Mouse (Mus musculus) midbrain, embryonic 16.5 days (tissue): ENCODE data around the gene Azgp1. TPM values are rescaled to one million over a fixed set of nuclear protein-coding genes. Genes with fewer than 3 reads are reported as not detected.
"Not testable (repeated sequence)": the region's sequence is repeated elsewhere in the genome, so short reads cannot be mapped to it uniquely, and the experiment has no call there.

Experiments used
- ATAC-seq: fragments of 200-750 bp; cut with Nextera tagmentation; 2 replicates; pipeline ENCODE4 v1.8.0; 2017; ENCODE audit warnings: moderate TSS enrichment
- H3K27ac ChIP-seq: fragments of 300-500 bp; sonication (generic); 2 replicates; pipeline ENCODE4 v1.5.1; 2014; ENCODE audit warnings: mild to moderate bottlenecking, low read length, mixed read lengths
- H3K27me3 ChIP-seq: fragments of 300-500 bp; sonication (generic); 2 replicates; pipeline ENCODE4 v1.6.1; 2014; ENCODE audit warnings: low read depth, low read length, mixed read lengths; ENCODE audit not compliant: control insufficient read depth, insufficient read depth
- H3K36me3 ChIP-seq: fragments of 300-500 bp; sonication (generic); 2 replicates; pipeline ENCODE4 v1.6.1; 2014; ENCODE audit warnings: mild to moderate bottlenecking, low read length, moderate library complexity, mixed read lengths; ENCODE audit not compliant: control insufficient read depth, insufficient read depth
- H3K4me1 ChIP-seq: fragments of 300-500 bp; sonication (generic); 2 replicates; pipeline ENCODE4 v1.6.1; 2014; ENCODE audit warnings: mild to moderate bottlenecking, low read length, mixed read lengths; ENCODE audit not compliant: control insufficient read depth, insufficient read depth
- H3K4me2 ChIP-seq: fragments of 300-500 bp; sonication (generic); 2 replicates; pipeline ENCODE4 v1.6.1; 2014; ENCODE audit warnings: mild to moderate bottlenecking, low read length, mixed read lengths
- H3K4me3 ChIP-seq: fragments of 300-500 bp; sonication (generic); 2 replicates; pipeline ENCODE4 v1.5.1; 2014; ENCODE audit warnings: low read depth, mild to moderate bottlenecking, low read length, moderate library complexity, mixed read lengths
- H3K9ac ChIP-seq: fragments of 300-500 bp; sonication (generic); 2 replicates; pipeline ENCODE4 v1.6.1; 2014; ENCODE audit warnings: low read depth, low read length, mixed read lengths
- H3K9me3 ChIP-seq: fragments of 300-500 bp; sonication (generic); replicated peaks from 2 replicates; pipeline ENCODE4 v1.6.1; 2014; ENCODE audit warnings: mild to moderate bottlenecking, low read length, mixed read lengths; ENCODE audit not compliant: control insufficient read depth, poor library complexity, severe bottlenecking
- WGBS: fragments of 180-500 bp; shearing (Covaris S2); extraction: QIAGEN DNeasy Blood & Tissue Kit; methylation state at CpG from one replicate; pipeline ENCODE4 v1.1.7; 2014; 5-methylcytosine and 5-hydroxymethylcytosine counted together
- polyA plus RNA-seq: library from polyadenylated mRNA; unstranded; fragments of >200 nt; fragmentation: Nextera tagmentation; extraction: Ambion mirVana; gene quantifications from 2 replicates; pipeline ENCODE4 v1.2.1, GENCODE M21; 2015

Azgp1 gene
- polyA plus RNA-seq, 1 experiment from 2014 or later = not detected

DNA sequence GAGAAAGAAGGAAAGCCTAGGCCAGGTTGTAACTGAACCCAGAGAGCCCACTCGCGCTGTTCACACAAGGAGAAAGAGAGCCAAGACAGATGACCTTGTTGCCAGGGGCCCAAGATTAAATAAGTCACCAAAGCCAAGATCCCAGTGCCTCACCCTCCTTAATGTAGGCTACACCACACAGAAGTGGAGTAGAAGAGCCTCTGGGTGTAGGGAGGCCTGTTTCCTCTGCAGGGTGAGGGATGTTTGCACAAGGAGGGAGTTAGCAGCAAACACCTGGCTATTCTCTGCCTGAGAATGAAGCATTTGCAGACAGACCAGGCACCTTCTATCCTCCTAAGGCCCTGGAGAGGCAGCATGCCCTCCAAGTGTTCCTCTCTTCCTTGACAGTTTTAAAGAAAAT is 35.2 kb downstream of the Azgp1 start:
- no peak overlapping the region for H3K9ac ChIP-seq
- no peaks in the 10 kb centered on the region for H3K27me3 ChIP-seq
- 92% methylated on average over 2 of the region's 2 CpGs for WGBS
- no peak overlapping the region for H3K4me3 ChIP-seq
- H3K27ac ChIP-seq = no peak overlapping the region
- H3K4me1 ChIP-seq = no peaks in the 10 kb centered on the region
- H3K9me3 ChIP-seq = no peaks in the 10 kb centered on the region
- ATAC-seq = no peak
- H3K4me2 ChIP-seq = no peak overlapping the region
- no peaks in the 10 kb centered on the region for H3K36me3 ChIP-seq

DNA sequence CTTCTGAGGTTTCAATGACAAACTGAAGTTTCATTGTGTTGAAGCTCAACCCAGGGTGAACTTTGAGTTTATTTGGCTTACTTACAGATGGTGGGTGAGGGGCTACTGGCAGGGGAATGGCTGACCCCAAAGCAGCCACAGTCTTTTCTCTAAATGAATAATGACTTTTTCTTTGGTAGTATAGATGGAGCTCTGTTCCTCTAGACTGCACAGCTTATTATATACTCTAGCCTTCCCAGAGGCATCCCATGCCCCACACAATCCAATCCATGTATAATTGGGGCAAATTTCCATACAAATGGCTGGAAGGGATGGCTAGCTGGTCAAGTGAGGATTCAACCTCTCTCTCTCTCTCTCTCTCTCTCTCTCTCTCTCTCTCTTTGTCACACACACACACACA is 35.7 kb downstream of the Azgp1 start:
- H3K27ac ChIP-seq = no peak overlapping the region
- no peaks in the 10 kb centered on the region for H3K9me3 ChIP-seq
- no peak overlapping the region for H3K9ac ChIP-seq
- H3K4me1 ChIP-seq = no peaks in the 10 kb centered on the region
- H3K4me3 ChIP-seq = no peak overlapping the region
- H3K27me3 ChIP-seq = no peaks in the 10 kb centered on the region
- H3K4me2 ChIP-seq = no peak overlapping the region
- no peaks in the 10 kb centered on the region for H3K36me3 ChIP-seq
- no peak for ATAC-seq

DNA sequence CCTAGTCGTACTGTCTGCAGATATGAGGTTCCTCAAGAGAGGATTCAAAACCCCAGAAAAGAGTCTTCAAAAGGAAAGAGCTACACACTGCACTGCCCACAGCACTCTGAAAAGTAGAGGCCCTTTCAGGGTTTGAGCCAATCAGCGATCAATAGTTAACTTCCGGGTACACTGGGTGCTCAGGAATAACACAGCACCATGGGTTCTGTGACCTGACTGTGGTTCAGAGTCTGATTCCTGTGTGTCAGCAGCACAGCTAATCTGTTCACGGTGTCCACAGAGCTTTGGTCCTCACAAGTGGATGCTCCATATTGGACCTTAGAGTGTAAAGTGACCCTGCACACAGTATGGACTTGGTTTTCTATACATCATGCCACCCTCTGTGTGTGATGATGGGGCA is 38.3 kb downstream of the Azgp1 start:
- H3K4me1 ChIP-seq, H3K27me3 ChIP-seq, H3K27ac ChIP-seq, ATAC-seq, H3K36me3 ChIP-seq, H3K4me3 ChIP-seq, H3K9me3 ChIP-seq, H3K9ac ChIP-seq, H3K4me2 ChIP-seq: not testable (repeated sequence)
- 90% methylated on average over 3 of the region's 4 CpGs for WGBS

DNA sequence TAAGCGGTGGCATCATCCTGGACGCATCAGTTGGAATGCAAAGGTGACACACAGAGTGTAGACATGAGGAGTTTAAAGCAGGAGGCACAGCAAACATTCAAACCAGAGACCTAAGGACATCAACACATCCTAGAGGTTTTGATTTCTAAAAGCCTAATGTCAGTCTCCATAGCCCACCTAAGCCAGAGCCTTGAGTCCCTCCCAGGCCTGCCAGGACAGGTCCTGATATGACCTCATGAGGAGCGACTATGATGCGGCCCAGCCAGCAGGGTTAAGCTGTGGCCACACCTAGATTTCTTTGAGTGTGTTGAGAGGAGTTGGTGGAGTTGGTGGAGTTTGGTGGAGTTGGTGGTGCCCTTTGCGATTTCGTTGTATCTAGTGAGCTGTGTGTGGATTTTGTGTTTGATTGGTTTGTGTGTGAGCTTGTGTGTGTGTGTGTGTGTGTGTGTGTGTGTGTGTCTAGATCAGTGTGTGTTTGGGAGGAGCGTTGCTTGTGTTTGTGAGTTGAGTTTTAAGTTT is 39.7 kb downstream of the Azgp1 start, which contains the start of the genes Smok3a and Smok3b:
Gene Smok3a (plus strand): TSS at position 301 of the 519 bp plus-strand sequence.
Gene Smok3b (plus strand): TSS at position 469 of the 519 bp plus-strand sequence.
- WGBS = 90% methylated on average over 3 of the region's 7 CpGs
- H3K9ac ChIP-seq, H3K4me3 ChIP-seq, H3K4me1 ChIP-seq, H3K36me3 ChIP-seq, H3K27ac ChIP-seq, H3K27me3 ChIP-seq, ATAC-seq, H3K4me2 ChIP-seq, H3K9me3 ChIP-seq: not testable (repeated sequence)

Other genes with a start within 250 kb of the Azgp1 start
- 67.2 and 67.5 TPM in 2 replicates for gene Nyap1, start 239.9 kb upstream of the Azgp1 start, polyA plus RNA-seq
- gene Tsc22d4, start 235.8 kb upstream of the Azgp1 start, polyA plus RNA-seq = 55.4 and 74.1 TPM in 2 replicates
- 33.5 and 36.6 TPM in 2 replicates for gene Ppp1r35, start 202.7 kb upstream of the Azgp1 start, polyA plus RNA-seq
- 10.4 and 11.6 TPM in 2 replicates for gene Mepce, start 193.9 kb upstream of the Azgp1 start, polyA plus RNA-seq
- 11.6 and 13.1 TPM in 2 replicates for gene Zcwpw1, start 193.7 kb upstream of the Azgp1 start, polyA plus RNA-seq
- 0.37 and 0.48 TPM in 2 replicates for gene Pilra, start 145.2 kb upstream of the Azgp1 start, polyA plus RNA-seq
- 0.39 TPM in 1 of 2 replicates, not detected in the other for gene Pilrb1, start 123.4 kb upstream of the Azgp1 start, polyA plus RNA-seq
- gene Pilrb2, start 109.7 kb upstream of the Azgp1 start, polyA plus RNA-seq = not detected in 2 replicates
- not detected in 2 replicates for gene Cyp3a13, start 59.9 kb upstream of the Azgp1 start, polyA plus RNA-seq
- gene Gjc3, start 18.4 kb upstream of the Azgp1 start, polyA plus RNA-seq = 0.31 and 0.44 TPM in 2 replicates
- not detected in 2 replicates for gene Smok3a, start 39.7 kb downstream of the Azgp1 start, polyA plus RNA-seq
- not detected in 2 replicates for gene Smok3b, start 39.9 kb downstream of the Azgp1 start, polyA plus RNA-seq
- not detected in 2 replicates for gene Smok3c, start 71.7 kb downstream of the Azgp1 start, polyA plus RNA-seq
- 22.7 and 25.4 TPM in 2 replicates for gene Zkscan1, start 103.6 kb downstream of the Azgp1 start, polyA plus RNA-seq
- 85.4 and 96.0 TPM in 2 replicates for gene Zscan21, start 135.4 kb downstream of the Azgp1 start, polyA plus RNA-seq
- gene Zfp113, start 174.2 kb downstream of the Azgp1 start, polyA plus RNA-seq = 23.9 and 26.3 TPM in 2 replicates
- 288 and 309 TPM in 2 replicates for gene Cops6, start 179.6 kb downstream of the Azgp1 start, polyA plus RNA-seq
- 24.9 and 27.2 TPM in 2 replicates for gene Ap4m1, start 190.5 kb downstream of the Azgp1 start, polyA plus RNA-seq
- 72.3 and 81.6 TPM in 2 replicates for gene Mcm7, start 190.9 kb downstream of the Azgp1 start, polyA plus RNA-seq
- gene Taf6, start 205.9 kb downstream of the Azgp1 start, polyA plus RNA-seq = 74.4 and 75.8 TPM in 2 replicates
- 29.0 and 33.7 TPM in 2 replicates for gene Cnpy4, start 206.0 kb downstream of the Azgp1 start, polyA plus RNA-seq
- 14.5 and 15.5 TPM in 2 replicates for gene Mblac1, start 212.8 kb downstream of the Azgp1 start, polyA plus RNA-seq
- not detected in 2 replicates for gene Nxpe5, start 244.4 kb downstream of the Azgp1 start, polyA plus RNA-seq